Mouse (Mus musculus) megakaryocyte, embryonic 14.5 days (primary cell): ENCODE results near the gene Rora.

Experiments used
- FLI1 ChIP-seq: IDR thresholded peaks from 2 replicates; pipeline ENCODE4 v1.6.1; 2012; ENCODE audit warnings: low read length, inconsistent platforms, mixed read lengths
- GATA1 ChIP-seq: IDR thresholded peaks from 3 replicates; pipeline ENCODE4 v1.6.1; 2012; ENCODE audit warnings: mixed read lengths, low read length, inconsistent platforms, borderline replicate concordance

DNA sequence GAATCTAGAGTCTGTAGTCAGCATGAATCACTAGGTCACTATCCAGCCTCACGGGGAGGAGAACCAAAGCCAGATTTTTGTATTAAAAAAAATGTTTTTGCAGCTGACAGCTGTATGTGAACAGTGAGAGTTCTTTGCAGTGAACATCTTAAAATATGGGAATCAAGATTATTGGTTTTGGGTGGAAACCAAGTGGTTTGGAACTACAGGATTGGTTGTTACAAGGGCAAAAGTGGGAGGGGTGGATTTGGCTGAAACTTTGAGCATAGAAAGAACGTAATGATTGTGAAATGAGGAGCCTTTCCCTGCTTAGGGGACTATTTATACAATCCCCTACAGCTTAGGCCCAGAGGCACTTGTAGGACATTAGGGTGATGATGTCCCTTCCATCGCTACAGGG, 173.9 kb downstream of the Rora start:
- TF ChIP-seq GATA1 = no peak
- no peak for TF ChIP-seq FLI1
